Mouse (Mus musculus): ENCODE data around the gene 2010111I01Rik. TPM values are rescaled to one million over a fixed set of nuclear protein-coding genes. Genes with fewer than 3 reads are reported as not detected.
A peak's percentile ranks its signal among the peaks of the same experiment; 100 is the strongest.
"Not testable (repeated sequence)": the region's sequence is repeated elsewhere in the genome, so short reads cannot be mapped to it uniquely, and the experiment has no call there.

The 2010111I01Rik gene
- polyA plus RNA-seq, 1 experiment from 2014 or later: 114 TPM

GRCm38 (mm10) chr13:63313247-63313646 is 348.6 kb downstream of the 2010111I01Rik start:
- Histone ChIP-seq H3K36me3 (no peaks in the 10 kb centered on the region; the same call in 1 of the 2 replicates), H3K9me3 (no peaks in the 10 kb centered on the region), H3K4me1 (no peaks in the 10 kb centered on the region; the same call in 1 of the 2 replicates), H3K9ac (no peak overlapping the region), H3K27me3 (replicated peaks) (no peaks in the 10 kb centered on the region), H3K4me2 (no peak overlapping the region), H3K27ac (no peak overlapping the region), H3K4me3 (replicated peaks) (no peak overlapping the region)
- ATAC-seq (ENCODE audit: insufficient read depth, low FRiP score, low read depth): no peak
- 88% methylated on average over 1 of the region's 1 CpGs for WGBS

GRCm38 (mm10) chr13:63313748-63314607 is 349.3 kb downstream of the 2010111I01Rik start:
- no peaks in the 10 kb centered on the region for H3K27me3 ChIP-seq (replicated peaks)
- H3K36me3 ChIP-seq: no peaks in the 10 kb centered on the region; the same call in 1 of the 2 replicates
- no peak overlapping the region for H3K4me3 ChIP-seq (replicated peaks)
- no peaks in the 10 kb centered on the region for H3K9me3 ChIP-seq
- H3K4me1 ChIP-seq: no peaks in the 10 kb centered on the region; the same call in 1 of the 2 replicates
- no peak for ATAC-seq (ENCODE audit: insufficient read depth, low FRiP score, low read depth)
- H3K4me2 ChIP-seq: no peak overlapping the region
- no peak overlapping the region for H3K9ac ChIP-seq
- H3K27ac ChIP-seq: 0 out of 2 replicates have a peak overlapping the region, but pooled peaks have one; percentile 13
- WGBS: 78% methylated on average over 12 of the region's 12 CpGs

GRCm38 (mm10) chr13:63314608-63314920 is 349.9 kb downstream of the 2010111I01Rik start:
- no peaks in the 10 kb centered on the region; the same call in 1 of the 2 replicates for H3K36me3 ChIP-seq
- WGBS: 71% methylated on average over 4 of the region's 4 CpGs
- ATAC-seq (ENCODE audit: insufficient read depth, low FRiP score, low read depth): no peak
- H3K27me3 ChIP-seq (replicated peaks): no peaks in the 10 kb centered on the region
- H3K9ac ChIP-seq: no peak overlapping the region
- no peak overlapping the region for H3K4me3 ChIP-seq (replicated peaks)
- H3K9me3 ChIP-seq: no peaks in the 10 kb centered on the region
- H3K27ac ChIP-seq: no peak overlapping the region
- H3K4me1 ChIP-seq: no peaks in the 10 kb centered on the region; the same call in 1 of the 2 replicates
- H3K4me2 ChIP-seq: no peak overlapping the region

GRCm38 (mm10) chr13:63315111-63315510 is 350.4 kb downstream of the 2010111I01Rik start:
- WGBS: 96% methylated on average over 4 of the region's 4 CpGs
- not testable (repeated sequence) for H3K27ac ChIP-seq

DNA sequence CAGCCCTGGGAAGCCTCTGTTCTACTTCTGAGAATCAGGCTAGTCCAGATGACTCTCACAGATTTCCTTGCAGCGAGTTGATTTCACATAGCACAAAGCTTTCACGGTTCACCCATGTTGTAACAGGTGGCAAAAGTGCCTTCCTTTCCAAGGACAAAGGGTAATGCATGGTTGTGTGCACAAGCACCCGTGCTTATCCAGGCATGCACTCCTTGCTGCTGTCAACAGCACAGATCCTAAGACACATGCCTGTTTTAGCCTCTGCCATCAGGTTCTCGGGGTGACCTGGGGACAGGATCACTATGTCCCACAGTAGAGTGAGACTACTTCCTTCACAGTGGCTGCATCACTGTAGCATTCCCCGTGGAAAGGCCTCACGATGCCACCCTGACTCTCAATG is 351.1 kb downstream of the 2010111I01Rik start:
- no peaks in the 10 kb centered on the region; the same call in 1 of the 2 replicates for H3K36me3 ChIP-seq
- no peak overlapping the region for H3K9ac ChIP-seq
- H3K9me3 ChIP-seq: no peaks in the 10 kb centered on the region
- no peak overlapping the region for H3K4me3 ChIP-seq (replicated peaks)
- no peak overlapping the region for H3K4me2 ChIP-seq
- H3K27ac ChIP-seq: no peak overlapping the region
- no peaks in the 10 kb centered on the region for H3K27me3 ChIP-seq (replicated peaks)
- H3K4me1 ChIP-seq: no peaks in the 10 kb centered on the region; the same call in 1 of the 2 replicates
- ATAC-seq (ENCODE audit: insufficient read depth, low FRiP score, low read depth): no peak
- 77% methylated on average over 6 of the region's 6 CpGs for WGBS

More at GRCm38 (mm10) chr13:63315111-63315510, 350.4 kb downstream of the 2010111I01Rik start:
- not testable (repeated sequence) for H3K27me3 ChIP-seq (replicated peaks); ATAC-seq (ENCODE audit: insufficient read depth, low FRiP score, low read depth); H3K4me3 ChIP-seq (replicated peaks); H3K4me1 ChIP-seq; H3K4me2 ChIP-seq; H3K36me3 ChIP-seq; H3K9me3 ChIP-seq; H3K9ac ChIP-seq

DNA sequence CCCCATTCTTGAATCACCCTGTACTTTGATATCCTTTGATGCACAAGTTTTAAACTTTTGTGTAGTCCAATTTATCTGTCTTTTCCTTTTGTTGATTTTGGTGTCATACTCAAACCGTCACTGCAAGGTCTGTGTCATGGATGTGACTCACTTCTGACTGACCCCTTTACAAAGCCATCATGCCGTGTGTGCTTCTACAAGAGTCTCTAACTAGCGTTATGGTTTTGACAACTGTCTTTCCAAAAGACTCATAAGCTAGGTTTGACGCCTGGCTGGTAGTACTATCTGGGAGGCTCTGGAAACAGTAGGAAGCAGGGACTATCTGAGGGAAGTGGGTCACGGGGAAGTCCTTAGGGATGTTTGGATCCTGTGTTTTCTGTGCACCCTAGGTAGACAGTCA is 351.7 kb downstream of the 2010111I01Rik start:
- no peak overlapping the region for H3K4me3 ChIP-seq (replicated peaks)
- no peaks in the 10 kb centered on the region for H3K27me3 ChIP-seq (replicated peaks)
- H3K4me2 ChIP-seq: no peak overlapping the region
- H3K9me3 ChIP-seq: no peaks in the 10 kb centered on the region
- WGBS: 80% methylated on average over 5 of the region's 5 CpGs
- H3K9ac ChIP-seq: no peak overlapping the region
- no peaks in the 10 kb centered on the region; the same call in 1 of the 2 replicates for H3K4me1 ChIP-seq
- ATAC-seq (ENCODE audit: insufficient read depth, low FRiP score, low read depth): no peak
- no peaks in the 10 kb centered on the region; the same call in 1 of the 2 replicates for H3K36me3 ChIP-seq
- H3K27ac ChIP-seq: no peak overlapping the region

GRCm38 (mm10) chr13:63317681-63318104 is 353.0 kb downstream of the 2010111I01Rik start:
- WGBS: 49% methylated on average over 7 of the region's 7 CpGs
- H3K4me1 ChIP-seq: peaks cover under 1% of the 10 kb centered on the region; the same call in 1 of the 2 replicates
- no peak for ATAC-seq (ENCODE audit: insufficient read depth, low FRiP score, low read depth)
- H3K9me3 ChIP-seq: no peaks in the 10 kb centered on the region
- no peak overlapping the region for H3K9ac ChIP-seq
- H3K27ac ChIP-seq: no peak overlapping the region
- H3K27me3 ChIP-seq (replicated peaks): no peaks in the 10 kb centered on the region
- no peak overlapping the region for H3K4me2 ChIP-seq
- no peaks in the 10 kb centered on the region for H3K36me3 ChIP-seq
- no peak overlapping the region for H3K4me3 ChIP-seq (replicated peaks)

DNA sequence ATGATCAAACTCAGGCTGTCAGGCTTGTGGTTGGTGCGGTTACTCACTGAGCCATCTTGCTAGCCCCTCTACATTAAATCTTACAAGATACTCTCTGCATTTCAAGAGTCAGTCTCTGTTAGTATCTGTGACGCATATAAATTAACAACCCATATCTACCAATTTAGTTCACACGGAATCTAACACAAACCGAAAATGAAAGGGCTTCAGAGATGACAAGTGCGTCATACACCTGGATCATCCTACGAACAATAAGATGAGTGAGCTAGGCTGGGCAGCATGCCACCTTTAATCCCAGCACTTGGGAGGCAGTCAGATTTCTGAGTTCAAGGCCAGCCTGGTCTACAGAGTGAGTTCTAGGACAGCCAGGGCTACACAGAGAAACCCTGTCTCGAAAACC is 355.1 kb downstream of the 2010111I01Rik start:
- Histone ChIP-seq H3K4me3 (replicated peaks) (no peak overlapping the region), H3K36me3 (no peaks in the 10 kb centered on the region), H3K9me3 (no peaks in the 10 kb centered on the region), H3K27me3 (replicated peaks) (no peaks in the 10 kb centered on the region), H3K27ac (no peak overlapping the region), H3K4me2 (no peak overlapping the region), H3K9ac (no peak overlapping the region), H3K4me1 (peaks cover 12% of the 10 kb centered on the region; the same call in 1 of the 2 replicates)
- no peak for ATAC-seq (ENCODE audit: insufficient read depth, low FRiP score, low read depth)
- WGBS: 95% methylated on average over 7 of the region's 7 CpGs

- H3K4me1 ChIP-seq: peaks cover 12% of the 10 kb centered on the region; the same call in 1 of the 2 replicates
- ATAC-seq (ENCODE audit: insufficient read depth, low FRiP score, low read depth): no peak
- H3K4me2 ChIP-seq: no peak overlapping the region
- no peak overlapping the region for H3K9ac ChIP-seq
- H3K4me3 ChIP-seq (replicated peaks): no peak overlapping the region
- H3K27ac ChIP-seq: no peak overlapping the region
- H3K9me3 ChIP-seq: no peaks in the 10 kb centered on the region
- 66% methylated on average over 5 of the region's 5 CpGs for WGBS
- H3K36me3 ChIP-seq: no peaks in the 10 kb centered on the region
- no peaks in the 10 kb centered on the region for H3K27me3 ChIP-seq (replicated peaks)
Observed at GRCm38 (mm10) chr13:63321689-63322088, 357.0 kb downstream of the 2010111I01Rik start.

- Histone ChIP-seq H3K27ac (no peak overlapping the region), H3K27me3 (replicated peaks) (no peaks in the 10 kb centered on the region)
Observed at GRCm38 (mm10) chr13:63322756-63323155, 358.1 kb downstream of the 2010111I01Rik start.

DNA sequence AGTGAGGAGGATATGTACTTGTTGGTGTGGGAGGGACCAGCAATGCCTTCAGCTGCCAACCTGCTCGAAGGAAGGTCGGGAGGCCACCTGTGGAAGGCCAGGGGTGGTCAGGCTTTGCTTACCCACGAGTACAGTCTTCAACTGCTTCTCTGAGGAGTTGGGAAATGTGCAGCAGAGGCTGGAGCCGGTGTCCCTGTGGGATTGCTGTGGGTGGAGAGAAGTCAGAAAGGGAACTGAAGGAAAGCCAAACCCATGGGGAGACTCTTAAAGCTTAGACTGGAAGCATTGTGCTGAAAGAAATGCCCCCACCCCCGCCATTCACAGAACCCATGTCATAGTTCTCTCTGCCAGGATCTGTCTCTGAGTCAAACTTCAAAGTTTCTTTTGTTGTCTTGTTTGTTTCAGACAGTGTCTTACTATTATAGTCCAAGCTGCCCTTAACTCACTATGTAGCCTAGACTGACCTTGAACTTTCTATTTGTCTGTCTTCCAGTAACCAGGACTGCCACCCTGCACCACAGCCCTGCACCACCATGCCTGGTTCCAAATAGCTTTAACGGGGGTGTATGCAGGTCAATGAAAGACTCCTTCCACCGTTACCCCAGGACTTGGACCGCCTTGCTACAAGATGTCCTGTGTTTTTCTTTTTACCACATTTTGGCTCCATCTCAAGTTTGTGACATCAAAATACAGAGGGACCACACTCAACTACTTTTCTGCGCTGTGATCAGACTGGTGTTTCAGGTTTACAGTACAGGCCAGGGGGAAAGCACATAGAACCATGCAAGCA is 358.8 kb downstream of the 2010111I01Rik start:
- ATAC-seq (ENCODE audit: insufficient read depth, low FRiP score, low read depth): no peak; the same call in 1 of the 2 replicates

More at GRCm38 (mm10) chr13:63322756-63323155, 358.1 kb downstream of the 2010111I01Rik start:
- no peak overlapping the region for H3K4me3 ChIP-seq (replicated peaks)
- H3K9me3 ChIP-seq: no peaks in the 10 kb centered on the region
- H3K36me3 ChIP-seq: no peaks in the 10 kb centered on the region
- 80% methylated on average over 6 of the region's 6 CpGs for WGBS
- no peak overlapping the region for H3K9ac ChIP-seq
- ATAC-seq (ENCODE audit: insufficient read depth, low FRiP score, low read depth): no peak
- H3K4me1 ChIP-seq: peaks cover 12% of the 10 kb centered on the region; the same call in 1 of the 2 replicates
- no peak overlapping the region for H3K4me2 ChIP-seq

More for the DNA sequence above, 358.8 kb downstream of the 2010111I01Rik start:
- Histone ChIP-seq H3K4me3 (replicated peaks) (no peak overlapping the region), H3K36me3 (no peaks in the 10 kb centered on the region), H3K4me1 (peaks cover 12% of the 10 kb centered on the region; the same call in 1 of the 2 replicates), H3K4me2 (no peak overlapping the region), H3K9me3 (no peaks in the 10 kb centered on the region), H3K27me3 (replicated peaks) (no peaks in the 10 kb centered on the region), H3K9ac (no peak overlapping the region), H3K27ac (peak overlapping the region; percentile 50)
- WGBS: 64% methylated on average over 9 of the region's 9 CpGs

All from stomach, embryonic 15.5 days (tissue).